Mouse (Mus musculus): ENCODE measurements around the gene Myo15b.
A peak's percentile ranks its signal among the peaks of the same experiment; 100 is the strongest.

Myo15b gene

DNA sequence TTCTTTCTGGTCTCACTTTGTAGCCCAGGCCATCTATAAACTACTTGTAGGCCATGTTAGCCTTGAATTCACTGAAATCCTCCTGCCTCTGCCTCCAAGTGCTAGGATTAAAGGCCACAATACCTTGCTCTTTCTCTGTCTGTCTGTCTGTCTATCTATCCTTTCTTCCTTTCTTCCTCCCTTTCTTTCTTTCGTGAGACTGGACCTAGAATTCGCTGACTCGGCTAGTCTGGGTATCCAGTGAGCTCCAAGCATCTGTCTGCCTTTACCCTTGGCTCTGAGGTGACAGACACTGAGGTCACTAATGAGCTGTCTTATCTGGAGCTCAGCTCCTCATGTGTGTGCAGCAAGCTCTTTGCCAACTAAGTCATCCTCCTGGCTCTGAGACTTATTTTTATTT is 17.7 kb downstream of the Myo15b start:
- DNase-seq: no peak

DNA sequence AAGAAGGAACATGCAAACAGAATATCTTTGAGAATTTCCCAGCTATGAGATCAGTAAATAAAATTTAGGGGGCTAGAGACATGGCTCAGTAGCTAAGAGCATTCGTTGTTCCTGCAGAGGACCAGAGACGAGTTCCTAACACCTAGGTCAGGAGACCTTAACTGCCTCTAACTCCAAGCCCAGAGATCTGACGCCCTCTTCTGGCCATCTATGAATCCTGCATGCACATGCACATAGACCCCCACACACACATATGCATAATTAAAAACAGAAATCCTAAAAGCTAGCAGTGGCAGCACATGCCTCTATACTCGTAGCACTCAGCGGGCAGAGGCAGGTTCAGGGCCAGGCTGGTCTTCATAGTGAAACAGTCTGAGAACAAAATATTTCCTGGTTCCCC is 18.2 kb downstream of the Myo15b start:
- DNase-seq: no peak

DNA sequence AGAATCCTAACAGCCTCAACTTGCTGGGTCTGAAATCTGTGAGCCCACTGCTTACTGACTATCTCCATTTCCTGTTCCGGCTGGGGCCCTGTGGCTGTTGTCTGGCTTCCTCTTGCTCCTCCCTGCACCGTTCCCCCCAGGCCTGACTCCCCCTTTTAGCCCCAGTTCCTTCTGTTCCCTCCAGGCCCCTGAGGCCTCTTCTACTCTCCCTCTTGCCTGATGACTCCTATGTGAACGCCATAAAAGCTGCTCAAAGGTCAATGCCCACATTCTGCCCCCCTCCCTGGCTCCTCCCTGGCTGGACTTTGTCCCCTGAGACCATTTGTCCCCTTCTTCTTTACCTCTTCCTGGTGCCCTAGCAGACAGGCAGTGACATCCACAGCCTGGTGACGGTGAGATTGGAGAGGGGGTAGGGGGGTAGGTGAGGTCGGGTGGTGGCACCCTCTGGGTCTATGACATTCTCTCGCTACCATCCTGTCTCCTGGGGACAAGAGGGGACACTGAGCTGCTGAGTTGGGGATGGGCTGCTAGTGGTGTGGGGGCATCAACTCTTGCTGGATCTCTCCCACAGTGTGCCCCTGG is 19.1 kb downstream of the Myo15b start:
- DNase-seq: peak; percentile 65

DNA sequence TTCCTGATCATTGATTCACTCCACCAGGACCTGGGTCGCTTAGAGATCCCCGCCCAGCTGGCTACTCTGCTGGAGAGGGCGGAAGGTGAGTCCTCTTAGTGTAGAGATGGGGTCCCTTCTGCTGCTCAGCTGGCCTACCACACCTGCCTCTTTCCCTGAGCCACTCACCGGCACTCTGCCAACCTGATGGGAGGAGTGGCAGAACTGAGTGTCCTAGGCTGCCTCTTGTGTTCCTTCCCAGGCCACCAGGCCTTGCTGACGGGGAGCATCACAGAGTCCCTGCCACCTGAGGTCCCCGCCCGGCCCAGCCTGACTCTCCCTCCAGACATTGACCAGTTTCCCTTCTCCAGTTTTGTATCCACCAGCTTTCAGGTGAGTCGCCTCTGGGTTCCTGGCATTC is 19.9 kb downstream of the Myo15b start:
- DNase-seq: peak; percentile 47

DNA sequence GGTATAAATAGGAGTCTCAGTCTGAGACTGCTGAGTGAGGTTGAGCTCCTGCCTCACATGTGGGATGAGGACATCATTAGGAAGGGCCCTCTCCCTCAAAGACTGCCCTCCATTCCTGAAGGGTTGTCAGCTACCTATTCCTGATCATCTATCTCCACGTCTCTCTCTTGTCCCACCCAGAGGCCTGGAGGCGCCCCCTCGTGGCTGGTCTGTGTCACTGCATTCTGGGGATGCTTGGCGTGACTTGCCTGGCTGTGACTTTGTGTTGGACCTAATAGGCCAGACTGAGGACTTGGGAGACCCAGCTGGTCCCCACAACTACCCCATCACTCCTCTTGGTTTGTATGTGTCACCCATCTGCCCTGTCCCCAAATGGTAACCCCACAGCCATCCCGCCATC is 22.8 kb downstream of the Myo15b start:
- DNase-seq: no peak

DNA sequence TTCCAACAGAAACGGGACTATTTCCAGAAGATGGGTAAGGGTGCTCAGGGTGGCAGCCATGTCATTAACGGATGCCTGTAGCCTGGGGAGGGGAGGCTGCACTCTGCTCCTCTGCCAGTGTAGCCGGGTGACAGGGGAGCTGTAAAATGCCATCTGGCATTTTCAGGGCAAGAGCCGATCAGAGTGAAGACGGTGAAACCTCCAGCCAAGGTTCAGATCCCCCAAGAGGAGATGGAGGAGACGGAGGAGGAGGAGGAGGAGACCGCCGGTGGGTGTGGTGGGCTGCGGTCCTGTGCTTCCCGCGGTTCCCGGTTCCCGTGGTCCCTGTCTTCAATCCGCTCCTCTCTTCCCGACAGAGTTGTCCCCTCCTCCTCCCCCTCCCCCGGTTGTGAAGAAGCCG is 25.0 kb downstream of the Myo15b start:
- no peak for DNase-seq

DNA sequence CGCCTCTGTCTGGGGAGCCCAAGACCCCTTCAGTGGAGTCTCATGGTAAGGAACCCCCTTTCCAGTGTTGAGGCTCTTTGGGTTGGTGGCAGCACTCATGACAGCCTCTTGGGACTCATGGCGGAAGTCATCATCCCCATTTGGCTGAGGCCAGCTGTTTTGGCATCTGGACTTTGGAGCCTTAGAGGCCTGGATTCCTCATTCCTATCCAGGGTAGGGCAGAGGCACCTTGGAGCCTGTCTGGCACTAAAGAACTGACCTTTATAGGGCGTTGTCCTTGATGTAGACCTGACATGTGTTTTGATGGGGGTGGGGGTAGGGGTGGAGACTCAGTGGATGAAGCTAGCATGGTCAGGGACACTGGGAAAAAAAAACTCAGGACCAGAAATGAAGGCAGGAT is 26.2 kb downstream of the Myo15b start:
- DNase-seq: no peak

DNA sequence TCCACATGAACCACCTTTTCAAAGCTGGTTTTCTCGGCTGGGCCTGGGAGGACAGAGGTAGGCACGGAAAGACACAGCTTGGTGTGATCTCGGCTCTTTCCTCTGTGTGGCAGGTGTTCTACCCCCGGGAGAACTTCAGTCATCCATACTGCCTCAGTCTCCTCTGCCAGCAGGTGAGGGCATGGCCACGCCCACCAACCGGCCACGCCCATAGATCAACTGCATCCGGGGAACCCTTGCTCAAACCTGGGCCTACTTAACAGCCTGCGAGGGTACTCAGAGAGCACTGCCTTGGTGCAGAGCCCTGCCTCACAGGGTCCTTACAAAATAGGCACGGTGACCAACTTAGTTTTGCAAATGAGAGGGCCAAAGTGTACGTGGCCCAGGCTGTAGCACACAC is 27.1 kb downstream of the Myo15b start:
- DNase-seq: no peak

DNA sequence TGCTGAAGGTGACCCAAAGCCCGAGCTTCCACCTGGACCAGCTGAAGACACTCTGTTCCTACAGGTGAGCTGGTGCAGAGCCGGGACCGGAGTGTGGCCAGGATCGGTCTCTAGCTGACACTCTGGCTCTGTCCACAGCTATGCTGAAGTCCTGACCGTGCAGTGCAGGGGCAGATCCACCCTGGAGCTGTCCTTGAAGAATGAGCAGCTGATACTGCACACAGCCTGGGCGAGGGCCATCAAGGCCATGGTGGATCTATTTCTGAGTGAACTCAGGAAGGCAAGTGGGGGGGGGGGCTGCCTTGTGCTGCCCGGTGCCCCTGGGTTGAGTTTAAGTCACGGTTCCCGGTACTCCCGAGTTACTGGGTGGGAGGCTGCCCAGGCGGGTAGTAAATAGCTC is 28.2 kb downstream of the Myo15b start:
- no peak for DNase-seq

DNA sequence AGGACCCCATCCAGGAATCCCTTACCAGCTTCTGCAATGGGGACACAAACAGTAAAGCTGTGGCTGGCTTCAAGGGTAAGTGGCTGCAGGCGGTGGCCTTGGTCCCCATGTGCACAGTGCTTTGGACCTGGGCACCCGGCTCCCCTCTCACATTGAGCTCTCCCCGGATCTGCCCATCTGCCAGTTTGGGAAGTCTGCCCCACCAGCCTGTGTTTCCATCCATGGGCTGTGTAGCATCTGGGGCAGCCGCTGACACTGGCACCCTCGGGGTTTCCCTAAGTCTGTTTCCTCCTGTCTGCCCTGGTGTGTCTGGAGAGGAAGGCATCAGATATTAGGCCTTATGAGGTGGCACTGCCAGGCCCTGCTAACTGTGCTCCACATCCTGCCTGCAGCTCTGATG is 29.8 kb downstream of the Myo15b start:
- DNase-seq: no peak

DNA sequence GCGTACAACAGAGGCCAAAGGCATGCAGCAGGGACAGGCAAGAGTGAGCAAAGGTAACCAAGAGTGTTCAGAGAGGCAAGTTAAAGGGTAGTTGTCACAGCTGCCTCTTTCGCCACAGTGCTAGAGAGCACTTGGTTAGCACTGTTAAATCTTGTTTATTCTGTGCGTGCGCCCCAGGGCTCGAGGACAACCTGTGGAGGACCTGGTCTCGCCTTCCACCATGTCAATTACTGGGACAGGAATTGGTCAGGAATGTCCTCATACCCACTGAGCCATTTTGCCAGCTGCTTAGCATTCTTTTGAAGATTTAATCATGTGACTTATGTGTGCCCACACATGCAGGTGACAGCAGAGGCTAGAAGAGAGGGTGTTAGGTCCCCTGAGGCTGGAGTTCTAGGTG is 31.0 kb downstream of the Myo15b start:
- DNase-seq: no peak

DNA sequence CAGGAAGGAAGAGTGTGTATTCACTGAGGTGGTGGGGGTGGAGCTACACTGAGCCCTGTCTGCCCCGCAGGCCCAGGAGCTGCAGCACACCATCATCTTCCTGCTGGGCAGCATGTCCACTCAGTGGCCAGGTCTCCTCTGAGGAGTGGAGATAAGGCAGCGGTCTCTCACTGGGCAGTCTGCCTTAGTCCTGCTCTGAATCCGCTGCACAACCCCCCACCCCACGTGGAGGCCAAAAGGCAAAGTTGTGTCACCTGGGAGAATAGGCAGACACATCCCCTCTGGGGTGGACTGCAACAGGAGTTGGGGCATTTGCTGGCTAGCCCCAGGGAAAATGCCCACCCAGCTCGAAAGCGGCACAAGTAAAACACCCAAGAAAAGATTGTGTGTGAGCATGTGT is 34.0 kb downstream of the Myo15b start:
- DNase-seq: no peak

DNA sequence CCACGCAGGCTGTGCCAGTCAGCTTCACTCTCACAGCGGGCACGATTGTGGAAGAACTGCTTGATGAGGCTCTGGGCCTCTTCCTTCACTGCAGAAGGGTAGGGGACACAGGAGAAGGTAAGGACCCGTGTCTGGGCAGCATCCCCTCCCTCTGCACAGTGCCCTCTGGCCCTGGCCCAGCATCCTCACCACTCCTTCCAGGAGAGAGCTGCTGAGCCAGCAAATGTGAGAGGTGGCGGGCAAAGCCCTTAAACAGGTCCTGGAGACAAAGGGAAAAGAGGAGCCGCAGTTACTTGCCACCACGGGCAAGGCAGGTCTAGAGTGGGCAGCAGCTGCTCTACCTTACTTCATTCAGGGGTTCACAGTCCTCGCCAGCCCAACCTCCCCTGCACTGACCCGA is 34.9 kb downstream of the Myo15b start:
- peak; percentile 30 for DNase-seq

DNA sequence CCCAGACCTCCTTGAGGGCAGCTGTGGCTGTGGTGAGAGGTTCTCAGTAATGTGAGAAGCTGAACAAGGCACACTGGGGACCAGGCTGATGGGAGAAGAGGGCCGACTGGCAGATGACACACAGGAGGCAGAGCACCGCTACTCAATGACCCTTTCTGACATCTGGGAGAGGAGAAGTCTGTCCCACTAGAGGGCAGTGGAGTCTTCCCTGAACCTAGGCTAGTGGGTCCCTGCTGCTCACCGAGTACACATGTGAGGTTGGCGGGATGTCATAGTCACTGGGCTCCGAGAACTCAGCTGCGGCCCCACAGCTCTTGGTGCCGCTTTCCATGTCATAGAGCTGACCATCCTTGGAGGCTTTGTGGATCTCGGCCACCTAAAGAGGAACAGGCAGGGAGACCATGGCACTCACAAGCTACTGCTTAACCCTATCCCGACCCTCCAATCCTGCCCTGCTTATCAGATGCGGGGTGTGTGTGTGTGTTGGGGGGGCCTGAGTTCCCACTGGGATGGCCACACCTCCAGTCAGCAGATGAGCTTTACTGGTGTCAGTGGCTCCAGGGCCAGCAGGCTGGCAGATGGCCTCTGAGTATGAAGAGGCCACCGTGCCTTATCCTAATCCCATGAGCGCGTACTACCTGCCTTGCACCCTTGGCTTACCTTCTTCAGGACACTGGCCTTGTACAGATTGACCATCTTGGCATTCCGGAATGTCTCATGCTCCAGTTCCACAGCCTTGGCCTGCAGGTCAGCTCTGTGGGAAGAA is 36.7 kb downstream of the Myo15b start:
- DNase-seq: peak; percentile 45

DNA sequence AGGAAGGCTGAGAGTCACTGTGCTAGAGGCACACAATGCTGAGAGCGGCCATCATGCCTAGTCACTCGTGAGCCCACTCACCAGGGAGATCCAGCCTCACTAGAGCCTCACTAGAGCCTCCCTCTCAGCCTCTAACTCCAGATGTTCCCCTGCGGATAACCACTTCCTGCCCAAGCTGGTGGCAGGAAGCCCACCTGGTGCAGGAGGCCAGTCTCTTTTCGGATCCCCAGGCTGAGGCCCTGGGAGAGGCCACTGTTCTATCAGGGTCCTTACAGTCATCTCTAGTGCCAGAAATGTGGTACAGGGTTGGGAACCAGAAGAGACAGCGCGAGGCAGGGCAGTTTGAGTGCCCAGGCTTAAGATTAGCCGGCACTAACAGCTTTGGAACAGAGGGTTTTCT is 40.2 kb downstream of the Myo15b start:
- no peak for DNase-seq

DNA sequence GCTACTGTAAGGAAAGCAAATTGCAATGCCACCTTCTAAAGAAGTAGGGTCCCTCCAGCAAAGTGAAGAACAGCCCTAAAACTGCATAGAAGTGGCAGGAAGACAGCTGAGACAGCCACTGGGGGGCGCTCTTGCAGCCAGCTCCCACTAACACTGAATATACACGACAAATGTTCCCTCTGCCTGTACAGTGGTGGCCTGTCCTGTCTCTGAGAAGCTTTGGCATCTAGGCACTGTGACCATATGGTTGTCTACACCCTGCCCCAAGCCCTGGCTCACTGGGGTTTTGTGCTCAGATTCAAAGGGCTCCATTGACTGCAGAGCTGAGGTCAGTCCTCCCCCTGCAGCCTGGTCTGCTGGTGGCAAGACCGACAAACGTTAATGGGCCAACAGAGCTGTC is 40.7 kb downstream of the Myo15b start:
- peak; percentile 59 for DNase-seq

DNA sequence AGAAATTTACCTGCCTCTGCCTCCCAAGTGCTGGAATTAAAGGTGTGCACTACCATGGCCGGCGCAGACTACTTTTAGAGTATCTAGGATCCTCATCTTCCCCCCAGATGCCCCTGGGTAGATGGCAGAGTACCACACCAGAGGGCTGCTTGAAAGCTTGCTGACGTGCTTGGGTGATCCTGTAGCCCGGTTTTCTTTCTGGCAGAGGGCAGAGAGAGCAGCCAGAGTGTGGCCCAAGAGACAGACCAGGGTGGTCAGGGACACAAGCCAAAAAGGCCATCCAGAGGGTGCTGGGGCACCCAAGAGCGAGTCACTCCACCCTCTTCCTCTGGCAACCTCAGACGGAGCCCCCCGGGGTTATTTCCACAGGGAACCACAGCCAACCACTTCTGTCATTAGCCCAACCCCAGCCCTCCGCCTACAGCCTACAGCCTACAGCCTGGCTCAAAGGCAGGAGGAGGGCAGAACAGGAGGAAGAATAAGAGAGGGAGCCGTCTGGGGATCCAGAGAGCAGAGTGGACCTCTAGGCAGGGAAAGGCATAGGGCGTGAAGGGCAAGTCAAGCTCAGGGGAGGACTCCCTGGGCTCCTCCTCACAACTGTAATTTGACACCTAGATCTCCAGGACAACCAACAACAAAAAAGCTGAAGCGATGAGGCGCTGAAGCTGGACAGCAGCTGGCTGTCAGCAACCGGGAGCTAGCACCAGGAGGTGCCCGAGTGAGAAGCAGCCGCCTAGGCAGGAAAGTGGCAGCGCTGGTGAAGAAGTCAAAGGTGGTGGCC is 41.5 kb downstream of the Myo15b start, which contains the start of gene Smim5:
Smim5 (plus strand) TSS at position 481 of the 781 bp plus-strand sequence.
- peak; percentile 77 for DNase-seq

DNA sequence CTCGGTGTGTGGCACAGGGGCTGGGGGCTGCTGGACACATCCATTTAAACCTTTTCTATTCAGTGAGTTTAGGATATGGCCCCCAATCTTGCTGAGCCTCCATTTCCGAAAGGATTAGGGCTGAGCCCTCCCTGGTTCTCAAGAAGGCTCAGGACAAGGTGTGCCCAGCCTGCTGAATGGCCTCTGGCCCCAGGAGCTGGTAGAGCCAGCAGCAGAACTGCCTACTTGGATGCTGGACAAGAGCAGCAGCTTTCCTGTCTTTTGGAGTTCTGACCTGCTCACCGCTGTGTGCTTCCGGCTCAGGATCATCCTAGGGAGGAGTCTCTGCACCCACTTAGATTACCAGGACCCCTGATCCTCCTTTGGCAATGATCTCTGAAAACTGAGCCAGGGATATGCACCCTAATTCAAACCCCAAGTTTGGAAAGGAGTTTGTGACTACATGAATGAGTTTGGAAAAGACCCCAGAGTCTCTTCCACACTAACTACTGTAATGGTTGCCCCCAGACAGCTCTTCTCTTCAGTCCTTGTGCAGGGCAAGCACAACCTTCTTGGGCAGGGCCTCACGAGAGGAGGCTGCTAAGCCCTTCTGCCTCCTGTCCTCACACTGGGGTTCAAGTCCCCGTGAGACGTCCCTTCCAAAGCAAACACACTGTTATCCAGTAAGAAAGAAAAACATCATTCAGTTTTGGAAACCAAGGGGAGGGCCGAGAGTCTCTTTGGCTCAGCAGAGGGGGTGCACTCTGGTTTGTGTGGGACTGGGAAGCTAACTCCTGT is 42.5 kb downstream of the Myo15b start:
- no peak for DNase-seq

DNA sequence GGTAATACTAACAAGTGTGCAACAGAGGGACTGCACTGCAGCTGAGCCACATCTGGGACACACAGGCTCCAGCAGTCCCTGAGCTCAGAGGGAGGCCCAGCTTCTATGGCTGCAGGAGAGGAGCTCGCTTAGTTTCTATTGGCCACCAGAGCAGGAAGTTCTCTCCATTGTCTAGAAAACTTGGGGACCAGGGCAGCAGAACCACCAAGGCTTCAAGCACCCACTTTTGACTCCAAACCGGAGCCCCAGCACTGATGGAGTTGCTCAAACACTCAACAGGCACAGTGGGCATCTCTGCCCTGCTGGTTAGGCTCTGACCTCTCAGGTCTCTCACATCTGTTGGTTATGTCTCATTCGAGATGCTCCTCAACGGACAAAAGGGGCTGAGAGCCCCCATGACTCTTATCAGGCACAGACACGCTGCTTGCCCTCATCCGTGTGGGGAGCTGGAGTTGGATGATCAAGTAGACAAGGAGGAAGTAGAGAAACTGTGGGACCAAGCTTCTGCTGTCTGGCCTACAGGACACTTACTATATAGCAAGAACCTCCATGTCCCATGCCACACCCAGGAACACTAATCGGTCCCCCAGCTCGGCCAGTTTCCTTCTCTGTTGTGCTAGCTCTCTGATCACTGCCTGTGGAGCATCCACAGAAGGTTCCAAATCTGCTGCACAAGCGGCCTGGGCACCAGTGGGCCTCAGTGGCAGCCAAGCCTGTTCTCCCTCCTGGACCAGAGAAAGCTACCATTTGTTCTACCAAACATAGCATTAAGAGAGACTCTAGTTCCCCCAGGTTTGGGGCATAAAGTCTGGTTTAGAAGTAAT is 43.3 kb downstream of the Myo15b start:
- no peak for DNase-seq

DNA sequence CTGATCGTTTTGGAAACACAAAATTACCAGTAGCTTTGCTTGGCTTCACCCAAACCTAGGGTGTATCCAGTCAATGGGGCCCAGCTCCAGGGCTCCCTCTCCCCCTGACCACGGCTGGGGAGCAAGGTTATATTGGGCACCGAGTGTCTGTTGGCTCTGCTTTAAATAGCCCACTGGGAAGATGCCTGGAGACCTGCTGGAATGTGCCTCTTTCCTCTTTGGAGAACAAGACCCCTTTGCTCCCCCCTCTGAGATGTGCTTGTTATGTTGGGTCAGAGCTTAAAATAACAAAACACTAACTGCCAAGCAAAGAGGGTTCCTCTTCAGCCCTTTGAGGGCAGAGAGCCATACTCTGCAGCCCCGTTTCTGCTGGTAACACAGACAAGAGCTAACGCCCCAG is 44.0 kb downstream of the Myo15b start:
- no peak for DNase-seq

DNA sequence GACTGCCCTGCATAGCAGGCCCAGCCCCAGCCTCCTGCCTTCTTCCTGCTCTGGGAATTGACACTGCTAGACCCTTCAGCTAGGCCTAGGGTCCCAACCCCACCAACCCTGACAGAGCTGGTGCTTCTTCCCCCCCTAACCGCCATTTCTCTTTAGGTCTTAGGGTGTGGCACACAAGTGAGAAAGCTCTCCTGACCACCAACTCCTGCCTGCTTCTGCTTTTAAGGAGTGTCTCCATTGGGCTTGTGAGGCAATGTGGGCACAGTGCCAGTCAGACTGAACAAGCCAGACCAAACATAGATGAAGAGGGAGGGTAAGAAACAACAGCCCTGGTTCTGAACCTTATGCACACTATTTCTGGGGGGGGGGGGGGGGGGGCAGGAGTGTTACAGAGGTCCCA is 44.6 kb downstream of the Myo15b start:
- peak; percentile 64 for DNase-seq

Measured in kidney, postnatal 10 days (tissue).